Mouse (Mus musculus) C2C12 (cell line): Measurements from ENCODE around the gene Nudt17. TPM values are rescaled to one million over a fixed set of nuclear protein-coding genes. Genes with fewer than 3 reads are reported as not detected.

Source experiments
- H3K27me3 ChIP-seq: one replicate; pipeline ENCODE4 v1.6.1; 2011; ENCODE audit not compliant: control insufficient read depth, insufficient read depth, insufficient read length
- H3K36me3 ChIP-seq: one replicate; pipeline ENCODE4 v1.6.1; 2011; ENCODE audit not compliant: control insufficient read depth, insufficient read depth
- H3K4me3 ChIP-seq: one replicate; pipeline ENCODE4 v1.5.1; 2011; ENCODE audit warnings: mild to moderate bottlenecking, control low read depth; ENCODE audit not compliant: poor library complexity, insufficient read depth, severe bottlenecking
- H3K79me2 ChIP-seq: one replicate; pipeline ENCODE4 v1.6.1; 2011; ENCODE audit not compliant: control insufficient read depth, insufficient read depth
- H3K79me3 ChIP-seq: one replicate; pipeline ENCODE4 v1.6.1; 2011; ENCODE audit warnings: low read depth, control low read depth
- H3ac ChIP-seq: one replicate; pipeline ENCODE3; 2011; ENCODE audit warnings: low read depth; ENCODE audit not compliant: control insufficient read depth, insufficient read length
- CEBPB ChIP-seq: IDR thresholded peaks from one replicate; pipeline ENCODE4 v1.6.1; 2011; ENCODE audit warnings: low read depth, mild to moderate bottlenecking, control low read depth, moderate library complexity
- CTCF ChIP-seq: IDR thresholded peaks from one replicate; pipeline ENCODE4 v1.5.1; 2011; ENCODE audit not compliant: control insufficient read depth, insufficient read depth, insufficient read length
- FOSL1 ChIP-seq: IDR thresholded peaks from one replicate; pipeline ENCODE4 v1.8.0; 2011; ENCODE audit warnings: mild to moderate bottlenecking, low read length; ENCODE audit not compliant: poor library complexity, insufficient read depth, severe bottlenecking
- MAX ChIP-seq: IDR thresholded peaks from one replicate; pipeline ENCODE4 v1.6.1; 2011; ENCODE audit warnings: mild to moderate bottlenecking, control low read depth
- MYOD1 ChIP-seq: IDR thresholded peaks from one replicate; pipeline ENCODE4 v1.6.1; 2011; ENCODE audit warnings: low read depth; ENCODE audit not compliant: control insufficient read depth, insufficient read length
- MYOG ChIP-seq: IDR thresholded peaks from one replicate; pipeline ENCODE4 v1.6.1; 2011; ENCODE audit not compliant: control insufficient read depth, insufficient read length; ENCODE audit errors: extremely low read depth
- USF1 ChIP-seq: IDR thresholded peaks from one replicate; pipeline ENCODE4 v1.6.1; 2011; ENCODE audit warnings: low read depth, mild to moderate bottlenecking, control low read depth, moderate library complexity
- polyA plus RNA-seq: library from polyadenylated mRNA; unstranded; fragments of >200 nt; fragmentation: generic; extraction: Trizol; gene quantifications from one replicate; pipeline ENCODE4 v1.2.1, GENCODE M21; 2012; ENCODE audit warnings: missing spikeins

Nudt17 gene
- polyA plus RNA-seq, 1 experiment, result 3.2 TPM

DNA sequence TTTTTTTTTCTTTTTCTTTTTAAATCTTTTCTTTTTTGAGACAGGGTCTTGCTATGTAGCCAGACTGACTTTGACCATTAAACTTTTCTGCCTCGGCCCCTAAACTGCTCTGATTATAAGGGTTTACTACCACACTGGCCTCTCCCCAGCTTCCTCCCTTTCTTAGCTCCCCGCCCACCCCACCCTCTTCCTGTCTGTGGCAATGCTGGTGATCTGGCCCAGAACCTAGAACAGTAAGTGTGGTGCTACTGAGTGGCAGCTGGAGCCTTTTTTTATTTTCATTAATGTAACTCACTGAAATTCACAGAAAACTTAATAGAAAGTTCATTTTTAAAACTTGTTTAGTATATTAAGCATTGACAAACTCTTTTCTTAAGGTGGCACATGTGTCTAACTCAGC, 7.5 kb upstream of the Nudt17 start:
- no peak overlapping the region for H3K4me3 ChIP-seq
- no peaks in the 10 kb centered on the region for H3K27me3 ChIP-seq
- H3ac ChIP-seq, result no peak overlapping the region
- peaks cover 80% of the 10 kb centered on the region for H3K36me3 ChIP-seq
- no peaks in the 10 kb centered on the region for H3K79me3 ChIP-seq
- no peaks in the 10 kb centered on the region for H3K79me2 ChIP-seq
- TF ChIP-seq CEBPB, result no peak
- TF ChIP-seq MYOD1, result no peak

DNA sequence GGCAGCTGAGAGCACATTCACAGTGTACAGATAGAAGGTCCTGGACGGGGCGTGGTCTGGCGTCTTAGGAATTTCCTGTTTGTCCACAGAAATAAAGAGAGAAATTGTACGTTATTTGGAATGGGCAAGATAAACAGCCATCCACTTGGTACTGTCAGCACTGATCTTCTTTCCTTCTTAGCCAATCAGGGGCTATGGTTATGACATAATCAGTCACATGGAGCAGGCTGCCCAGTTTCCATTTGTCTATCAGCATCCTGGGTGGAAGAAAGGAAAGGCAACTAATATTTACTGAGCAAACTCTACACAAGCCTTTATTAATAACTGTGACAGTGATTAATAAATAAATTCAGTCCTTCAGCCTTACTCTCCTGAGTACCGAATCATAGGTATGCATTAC, 5.9 kb upstream of the Nudt17 start:
- Histone ChIP-seq H3ac (no peak overlapping the region), H3K79me2 (no peaks in the 10 kb centered on the region), H3K27me3 (no peaks in the 10 kb centered on the region), H3K4me3 (no peak overlapping the region), H3K79me3 (no peaks in the 10 kb centered on the region), H3K36me3 (peaks cover 74% of the 10 kb centered on the region)
- TF ChIP-seq MYOG (no peak), CEBPB (no peak), MAX (no peak), FOSL1 (no peak), CTCF (no peak), USF1 (peak; percentile 75), MYOD1 (no peak)

DNA sequence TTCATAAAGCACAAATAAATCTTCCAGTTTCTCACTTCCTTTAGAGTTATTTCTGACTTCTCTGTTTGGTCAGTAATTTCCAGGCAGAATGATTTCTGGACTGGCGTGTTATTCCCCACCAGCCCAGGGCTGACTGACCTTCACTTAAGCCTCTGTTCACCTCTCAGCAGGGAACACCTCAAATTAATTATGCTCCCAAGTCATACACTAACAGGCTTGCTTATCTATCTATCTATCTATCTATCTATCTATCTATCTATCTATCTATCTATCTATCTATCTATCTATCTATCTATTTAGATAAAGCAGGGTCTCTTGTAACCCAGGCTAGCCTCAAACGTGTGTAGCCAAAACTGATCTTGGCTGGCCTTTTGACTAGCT, 312 bp upstream of the Nudt17 start:
- no peaks in the 10 kb centered on the region for H3K79me3 ChIP-seq
- no peak overlapping the region for H3ac ChIP-seq
- no peaks in the 10 kb centered on the region for H3K27me3 ChIP-seq
- H3K4me3 ChIP-seq, result no peak overlapping the region
- H3K79me2 ChIP-seq, result no peaks in the 10 kb centered on the region
- H3K36me3 ChIP-seq, result peaks cover 52% of the 10 kb centered on the region
- TF ChIP-seq USF1, result no peak

DNA sequence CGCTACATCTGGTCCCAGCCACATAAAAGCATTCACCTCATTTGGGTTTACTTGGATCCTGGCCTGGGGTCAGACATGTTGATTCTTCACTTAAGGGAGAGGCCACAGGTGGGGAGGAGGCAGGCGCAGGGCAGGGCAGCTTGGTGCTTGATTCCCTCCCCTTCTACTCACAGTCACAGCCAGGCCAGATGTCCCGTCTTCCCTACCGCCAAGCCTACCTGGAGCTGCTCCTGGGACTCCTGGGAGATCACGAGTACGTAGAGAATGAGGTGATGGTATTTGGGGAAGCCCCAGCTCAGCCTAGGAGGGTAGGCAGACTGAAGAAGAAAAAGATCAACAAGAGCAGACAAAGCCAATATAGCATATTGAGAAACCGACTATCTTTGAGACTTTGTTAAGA, 1.4 kb downstream of the Nudt17 start:
- Histone ChIP-seq H3K4me3 (no peak overlapping the region), H3ac (no peak overlapping the region), H3K36me3 (peaks cover 50% of the 10 kb centered on the region), H3K27me3 (no peaks in the 10 kb centered on the region), H3K79me3 (no peaks in the 10 kb centered on the region), H3K79me2 (no peaks in the 10 kb centered on the region)
- TF ChIP-seq MAX, result no peak
- TF ChIP-seq MYOG, result no peak
- TF ChIP-seq USF1, result no peak
- no peak for TF ChIP-seq CEBPB
- TF ChIP-seq MYOD1, result no peak
- no peak for TF ChIP-seq CTCF
- no peak for TF ChIP-seq FOSL1

DNA sequence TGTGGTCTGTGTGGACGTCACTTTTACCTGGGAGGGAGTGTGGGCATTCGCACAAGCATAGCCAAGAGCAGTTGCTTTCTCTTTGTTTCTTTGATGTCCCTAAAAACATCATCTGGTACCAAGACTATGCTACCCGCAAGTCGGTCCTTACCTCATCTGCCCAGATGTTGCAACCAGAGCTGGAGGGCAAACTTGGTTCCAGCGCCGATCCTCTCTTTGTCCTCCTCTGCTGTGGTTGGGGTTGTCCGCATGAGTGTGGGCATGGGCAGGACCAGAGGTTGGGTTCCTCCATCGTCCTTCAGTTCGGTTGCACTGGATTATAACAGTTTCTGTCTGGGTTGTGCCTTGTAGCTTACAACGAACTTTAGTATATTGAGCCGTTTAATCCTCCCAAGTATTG, 2.1 kb downstream of the Nudt17 start:
- H3K79me3 ChIP-seq, result no peaks in the 10 kb centered on the region
- H3K79me2 ChIP-seq, result no peaks in the 10 kb centered on the region
- no peak overlapping the region for H3ac ChIP-seq
- H3K4me3 ChIP-seq, result no peak overlapping the region
- H3K27me3 ChIP-seq, result no peaks in the 10 kb centered on the region
- TF ChIP-seq CTCF (no peak), USF1 (no peak), MYOG (no peak)
- H3K36me3 ChIP-seq, result peaks cover 50% of the 10 kb centered on the region

DNA sequence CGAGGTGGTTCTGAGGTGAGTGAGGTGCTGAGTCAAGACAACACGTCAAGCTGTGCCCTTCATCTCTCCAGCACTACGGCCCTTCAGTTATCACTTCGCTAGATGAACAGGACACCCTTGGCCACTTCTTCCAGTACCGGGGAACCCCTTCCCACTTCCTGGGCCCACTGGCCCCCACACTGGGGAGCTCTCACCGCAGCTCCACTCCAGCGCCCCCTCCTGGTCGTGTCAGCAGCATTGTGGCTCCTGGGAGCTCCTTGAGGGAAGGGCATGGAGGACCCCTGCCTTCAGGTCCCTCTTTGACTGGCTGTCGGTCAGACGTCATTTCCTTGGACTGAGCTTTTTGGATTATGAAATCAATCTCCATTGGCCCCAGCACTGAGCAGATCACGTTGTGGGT, 3.6 kb downstream of the Nudt17 start:
- no peaks in the 10 kb centered on the region for H3K79me2 ChIP-seq
- no peak overlapping the region for H3K4me3 ChIP-seq
- no peak overlapping the region for H3ac ChIP-seq
- TF ChIP-seq USF1 (no peak), CTCF (peak; percentile 49), MYOD1 (no peak)
- no peaks in the 10 kb centered on the region for H3K27me3 ChIP-seq
- H3K79me3 ChIP-seq, result no peaks in the 10 kb centered on the region
- peaks cover 51% of the 10 kb centered on the region for H3K36me3 ChIP-seq

DNA sequence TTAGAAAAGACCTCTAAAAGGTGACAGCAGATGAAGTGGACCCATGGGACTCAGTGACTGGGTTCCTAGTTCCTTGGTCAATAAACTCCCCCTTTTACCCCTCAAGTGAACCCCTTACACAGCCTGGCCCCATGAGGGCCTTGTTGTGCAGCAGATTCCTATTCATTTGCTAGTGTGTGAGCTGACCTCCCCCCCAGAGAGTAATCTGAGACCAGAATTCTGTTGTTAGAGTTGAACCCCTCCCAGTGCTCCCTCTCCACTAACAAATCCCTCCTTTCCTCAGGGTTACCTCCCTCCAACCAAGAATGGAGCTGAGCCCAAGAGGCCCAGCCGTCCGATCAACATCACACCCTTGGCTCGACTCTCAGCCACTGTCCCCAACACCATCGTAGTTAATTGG, 7.4 kb downstream of the Nudt17 start:
- H3K36me3 ChIP-seq, result peaks cover 52% of the 10 kb centered on the region
- no peaks in the 10 kb centered on the region for H3K27me3 ChIP-seq
- no peak overlapping the region for H3K4me3 ChIP-seq
- peaks cover 8% of the 10 kb centered on the region for H3K79me3 ChIP-seq
- no peak for TF ChIP-seq USF1
- no peak for TF ChIP-seq CTCF
- no peak overlapping the region for H3ac ChIP-seq
- peaks cover 16% of the 10 kb centered on the region for H3K79me2 ChIP-seq
